Mouse (Mus musculus) kidney, postnatal 36 days (tissue): ENCODE data around the gene Zfp800.

Source experiments
- DNase-seq, 2 experiments: peaks; one replicate each; pipeline ENCODE4 v3.0.0; 2021 to 2022; ENCODE audit warnings: mixed read lengths in 2 of 2

The Zfp800 gene

DNA sequence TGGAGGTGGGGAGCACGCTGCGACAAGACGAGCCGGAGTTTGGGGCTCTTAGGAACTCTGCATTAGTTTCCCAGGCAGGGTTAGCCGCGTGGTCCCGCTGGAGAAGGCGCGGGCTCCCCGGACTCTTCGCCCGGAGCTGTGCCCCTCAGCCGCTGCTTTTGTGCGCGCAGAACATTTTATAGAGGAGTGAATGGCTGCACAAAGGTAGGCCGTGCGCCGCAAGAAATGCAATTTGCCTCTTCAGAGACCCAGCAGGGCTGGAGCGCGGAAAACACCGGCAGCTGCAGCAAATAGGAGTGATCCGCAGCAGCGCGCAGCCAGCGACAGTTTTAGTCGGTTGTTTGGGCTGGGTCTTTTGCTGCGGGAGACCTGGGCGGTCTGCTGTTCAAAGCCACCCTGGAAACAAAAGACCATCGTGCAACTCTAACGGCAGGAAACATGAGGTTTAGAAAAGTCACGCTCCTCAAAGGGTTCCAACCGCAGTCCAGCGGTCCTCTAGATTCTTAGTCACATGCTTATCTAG lies at the start of gene Zfp800:
Gene Zfp800 (minus strand): TSS at position 325 of the 523 bp plus-strand sequence.
- DNase-seq: peak in 1 of 2 experiments; percentile 33

DNA sequence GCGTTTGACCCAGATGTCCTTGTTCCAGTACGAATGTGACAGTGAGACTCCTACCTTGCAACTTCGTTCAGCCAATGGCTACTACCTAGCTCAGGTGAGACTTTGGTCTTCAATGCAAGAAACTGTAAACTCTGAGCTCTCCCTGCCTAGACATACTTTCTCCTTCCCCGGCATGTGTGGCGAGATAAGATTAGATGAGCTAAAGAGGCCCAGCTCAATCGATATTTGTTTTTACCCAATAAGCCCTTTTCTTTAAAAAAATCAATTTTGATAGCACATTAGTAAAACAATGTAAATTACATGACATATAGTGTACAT lies 33.7 kb upstream of the Zfp800 start:
- no peak for DNase-seq

DNA sequence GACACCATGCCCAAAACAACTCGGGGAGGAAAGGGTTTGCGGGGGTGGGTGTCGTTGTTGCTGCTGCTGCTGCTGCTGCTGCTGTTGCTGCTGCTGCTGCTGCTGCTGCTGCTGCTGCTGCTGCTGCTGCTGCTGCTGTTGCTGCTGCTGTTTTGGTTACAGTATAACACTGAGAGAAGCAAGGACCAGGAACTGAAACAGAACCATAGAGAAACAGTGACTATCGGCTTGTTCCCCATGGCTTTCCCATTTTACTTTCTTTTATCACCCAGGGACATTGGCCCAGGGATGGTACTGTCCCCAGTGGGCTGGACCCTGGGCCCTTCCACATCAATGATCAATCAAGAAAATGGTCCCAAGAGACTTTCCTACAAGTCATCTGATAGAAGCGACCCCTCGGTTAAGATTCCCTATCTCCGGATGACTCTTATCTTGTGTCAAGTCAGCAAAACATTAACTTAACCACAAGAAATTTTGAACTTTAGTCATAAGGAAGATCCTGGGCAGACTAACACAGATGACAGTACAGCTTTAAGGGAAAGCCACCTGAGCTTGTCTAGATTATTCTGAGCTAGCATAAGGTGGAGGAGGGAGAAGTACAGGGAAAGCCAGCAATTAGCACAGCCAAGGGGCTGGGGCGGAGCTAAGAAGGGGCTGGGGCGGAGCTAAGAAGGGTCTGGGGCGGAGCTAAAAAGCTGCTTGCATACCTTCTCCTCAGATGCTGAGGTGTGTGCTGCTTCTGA lies 33.2 kb upstream of the Zfp800 start:
- DNase-seq: no peak

DNA sequence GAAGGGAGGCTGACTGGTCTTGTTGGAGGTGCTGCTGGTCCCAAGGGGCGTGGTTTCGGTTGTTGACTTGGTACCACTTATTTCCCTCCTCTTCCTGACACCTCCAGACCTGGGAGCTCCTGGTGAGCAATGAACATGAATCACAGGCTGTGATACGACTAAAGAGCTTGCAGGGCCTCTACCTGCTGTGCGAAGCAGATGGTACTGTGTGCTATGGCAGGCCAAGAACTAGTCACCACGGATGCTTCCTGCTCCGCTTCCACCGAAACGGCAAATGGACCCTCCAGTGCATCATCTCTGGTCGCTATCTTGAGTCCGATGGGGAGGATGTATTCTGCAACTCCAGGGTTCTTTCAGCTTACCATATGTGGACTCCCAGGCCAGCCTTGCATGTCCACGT lies 32.1 kb upstream of the Zfp800 start:
- DNase-seq: no peak

DNA sequence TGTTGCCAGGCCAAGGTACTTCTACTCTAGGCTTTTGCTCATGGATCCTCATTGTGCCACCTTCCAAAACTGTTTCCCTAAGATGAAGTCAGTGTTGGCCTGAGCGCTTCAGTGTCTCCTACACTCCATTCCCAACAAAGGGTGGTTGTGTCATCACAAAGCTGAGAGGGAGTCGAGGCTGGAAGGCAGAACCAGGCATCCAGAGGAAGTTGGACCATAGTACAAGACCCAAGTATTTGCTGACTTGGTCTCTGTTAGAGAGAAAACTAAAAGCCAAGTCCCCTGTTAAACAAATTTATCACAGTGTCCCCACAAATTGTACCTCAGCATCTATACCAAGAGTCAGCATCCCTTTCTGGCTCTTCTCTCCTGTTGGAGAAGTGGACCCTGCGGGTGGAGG lies 30.5 kb upstream of the Zfp800 start, which contains the start of gene Gcc1:
Gene Gcc1 (minus strand): TSS at position 101 of the 400 bp plus-strand sequence.
- no peak for DNase-seq

DNA sequence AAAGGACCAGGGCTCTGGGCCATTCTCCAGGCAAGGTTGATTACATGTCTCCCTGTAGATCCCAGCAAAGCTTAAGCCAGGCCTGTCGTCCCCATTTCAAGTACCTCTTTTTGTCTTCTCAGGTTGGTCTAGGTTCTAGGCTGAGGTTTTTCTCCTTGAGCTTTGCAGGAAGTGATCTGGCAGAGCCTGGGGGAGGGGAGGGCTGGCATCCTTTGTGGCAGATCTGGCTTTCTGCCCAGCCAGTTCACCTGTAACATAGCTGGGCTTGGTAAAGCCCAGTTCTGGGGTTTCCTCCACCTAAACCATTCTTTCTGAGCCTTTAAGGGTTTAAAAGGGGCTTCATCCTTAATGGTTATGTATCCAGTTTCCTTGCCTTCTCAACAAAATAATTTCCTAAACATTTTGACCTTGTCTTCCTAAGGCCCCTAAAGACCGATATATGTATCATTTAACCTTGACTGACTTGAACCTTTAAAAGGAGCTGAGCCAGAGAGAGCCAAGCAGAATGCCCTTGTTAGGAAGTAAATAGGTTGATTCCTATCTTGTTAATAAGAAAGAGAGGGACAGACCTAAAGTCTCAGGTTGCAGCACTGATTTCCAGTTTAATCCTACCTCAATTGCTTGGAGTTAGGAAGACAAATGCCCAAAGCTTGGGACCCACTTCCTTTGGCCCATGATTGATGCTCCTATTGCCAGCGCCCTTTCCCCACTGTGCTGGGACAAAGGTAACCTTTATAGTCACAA lies 29.5 kb upstream of the Zfp800 start, which contains the start of gene Fscn3:
Gene Fscn3 (plus strand): TSS at position 694 of the 744 bp plus-strand sequence.
- DNase-seq: peak; percentile 44 to 70

DNA sequence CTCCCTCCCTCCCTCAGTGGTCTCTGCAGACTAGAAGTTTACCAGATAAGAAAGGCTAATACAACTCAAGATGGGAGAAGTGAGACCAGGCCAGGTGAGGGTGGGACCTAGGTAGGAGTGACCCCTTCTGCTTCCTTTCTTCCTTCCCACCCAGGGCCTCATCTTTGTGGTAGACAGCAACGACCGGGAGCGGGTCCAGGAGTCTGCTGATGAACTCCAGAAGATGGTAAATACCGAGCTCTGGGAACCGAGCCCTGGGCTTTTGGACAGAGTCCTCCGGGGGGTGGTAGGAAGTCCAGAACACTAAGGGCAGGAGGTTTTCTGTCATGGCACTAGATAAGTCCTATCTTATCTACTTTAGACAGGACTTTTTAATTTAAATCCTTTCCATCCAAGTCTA lies 27.2 kb upstream of the Zfp800 start:
- no peak for DNase-seq

DNA sequence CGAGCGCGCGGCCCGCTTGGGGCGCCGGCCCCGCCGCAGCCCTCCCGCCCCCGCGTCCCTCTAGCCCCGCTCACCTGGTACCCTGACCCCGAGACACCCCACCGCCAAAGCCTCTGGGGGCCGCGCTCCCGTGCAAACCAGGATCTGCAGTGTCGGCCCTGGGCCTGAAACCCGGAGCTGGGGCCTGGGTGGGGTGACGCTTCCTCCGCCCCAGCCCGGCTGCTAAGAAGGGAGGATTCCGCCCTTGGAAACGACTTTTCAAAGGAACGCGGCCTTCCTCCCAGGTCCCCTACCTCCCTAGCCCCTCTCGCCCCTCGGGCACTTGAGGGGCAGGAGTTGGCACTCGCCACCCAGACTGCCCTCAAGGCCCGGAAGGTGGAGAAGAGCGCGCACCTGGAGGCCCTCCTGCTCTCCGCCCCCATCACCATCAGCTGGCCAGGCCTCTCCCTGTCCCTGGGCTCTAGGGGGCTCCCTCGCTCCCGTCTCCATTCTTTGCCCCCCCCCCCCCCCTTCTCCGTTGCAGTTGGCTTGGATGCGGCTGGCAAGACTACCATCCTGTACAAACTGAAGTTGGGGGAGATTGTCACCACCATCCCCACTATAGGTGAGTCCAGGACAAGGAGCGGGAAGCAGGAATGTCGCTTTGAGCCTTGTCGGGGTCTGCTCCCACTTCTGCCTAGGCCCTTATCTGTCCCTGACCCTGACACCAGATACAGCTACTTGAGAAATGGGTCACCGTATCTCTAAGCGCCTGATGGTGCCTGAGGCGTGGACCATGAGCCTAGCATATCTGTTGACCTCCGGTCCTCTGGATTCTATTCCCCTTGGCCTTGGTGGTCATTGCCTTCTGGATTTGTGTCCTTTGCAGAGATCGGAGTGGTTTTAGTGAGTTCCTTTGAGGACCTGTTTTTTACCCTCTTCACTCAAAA lies 26.2 kb upstream of the Zfp800 start:
- DNase-seq: peak; percentile 58 to 75

DNA sequence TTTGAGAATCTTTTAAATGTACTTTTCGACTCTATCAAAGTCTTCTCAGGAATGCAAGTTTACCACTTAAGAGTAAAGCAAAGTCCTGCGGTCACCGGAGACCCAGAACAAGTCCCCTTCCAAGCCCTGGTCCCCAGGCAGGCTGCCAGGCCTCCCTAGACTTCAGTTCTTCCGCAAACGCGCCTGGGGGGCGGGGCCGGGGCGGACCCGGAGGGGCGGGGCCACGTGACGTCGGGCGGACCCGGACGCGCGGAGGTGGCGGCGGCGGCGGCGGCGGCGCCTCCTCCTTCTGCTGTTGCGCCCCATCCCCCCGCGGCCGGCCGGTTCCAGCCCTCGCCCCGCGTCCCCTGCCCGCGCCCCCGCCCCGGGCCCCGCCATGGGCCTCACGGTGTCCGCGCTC lies 25.5 kb upstream of the Zfp800 start, which contains the start of gene Arf5:
Gene Arf5 (plus strand): TSS at position 248 of the 400 bp plus-strand sequence.
- peak; percentile 95 to 100 for DNase-seq

DNA sequence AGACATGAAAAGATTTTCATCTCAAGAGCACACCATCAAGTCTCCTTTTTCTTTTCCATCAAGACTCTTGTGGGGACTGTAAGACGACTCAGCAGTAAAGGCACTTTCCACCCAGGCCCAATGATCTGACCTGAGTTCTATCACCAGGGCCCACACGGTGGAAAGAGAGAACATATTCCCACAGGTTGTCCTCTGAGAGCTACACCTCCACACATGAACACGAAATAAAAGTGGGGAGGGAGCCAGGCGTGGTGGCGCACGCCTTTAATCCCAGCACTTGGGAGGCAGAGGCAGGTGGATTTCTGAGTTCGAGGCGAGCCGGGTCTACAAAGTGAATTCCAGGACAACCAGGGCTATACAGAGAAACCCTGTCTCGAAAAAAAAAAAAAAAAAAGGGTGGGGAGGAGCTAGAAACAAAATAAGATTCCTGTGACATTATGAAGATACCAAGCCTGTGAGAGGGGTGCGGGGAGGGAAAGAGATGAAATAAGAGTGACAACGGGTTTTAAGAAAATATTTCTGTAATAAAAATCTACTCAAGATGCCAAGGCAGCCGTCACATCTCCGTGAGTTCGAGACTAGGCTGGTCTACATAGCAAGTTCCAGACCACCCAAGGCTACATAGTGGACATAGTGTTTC lies 25.0 kb upstream of the Zfp800 start:
- DNase-seq: peak in 1 of 2 experiments; percentile 3

DNA sequence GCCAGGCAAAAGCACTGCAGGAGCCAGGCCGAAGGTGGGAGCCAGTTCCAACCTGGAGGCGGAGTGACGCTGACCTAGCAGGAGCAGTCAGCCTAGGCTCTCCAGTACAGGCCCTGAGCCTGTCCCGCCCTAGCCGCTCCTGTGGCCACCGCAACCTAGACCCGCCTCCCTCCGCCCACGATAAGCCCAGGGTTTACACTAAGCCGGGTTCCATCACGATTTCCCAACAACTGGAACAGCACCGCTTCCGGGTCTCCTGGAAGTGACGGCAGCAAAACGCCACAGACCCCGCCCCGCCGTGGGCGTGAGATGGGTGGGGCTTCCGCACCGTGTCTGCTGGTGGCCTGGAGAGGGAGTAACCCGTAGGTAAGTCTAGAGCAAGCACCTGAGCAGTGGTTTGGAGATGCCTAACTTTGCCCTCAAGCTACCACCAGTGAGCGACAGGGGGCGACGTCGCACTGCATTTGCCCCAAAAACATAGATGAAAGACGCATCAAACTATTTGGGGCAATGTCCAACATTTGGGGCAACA lies 23.7 kb upstream of the Zfp800 start:
- peak; percentile 97 to 99 for DNase-seq

DNA sequence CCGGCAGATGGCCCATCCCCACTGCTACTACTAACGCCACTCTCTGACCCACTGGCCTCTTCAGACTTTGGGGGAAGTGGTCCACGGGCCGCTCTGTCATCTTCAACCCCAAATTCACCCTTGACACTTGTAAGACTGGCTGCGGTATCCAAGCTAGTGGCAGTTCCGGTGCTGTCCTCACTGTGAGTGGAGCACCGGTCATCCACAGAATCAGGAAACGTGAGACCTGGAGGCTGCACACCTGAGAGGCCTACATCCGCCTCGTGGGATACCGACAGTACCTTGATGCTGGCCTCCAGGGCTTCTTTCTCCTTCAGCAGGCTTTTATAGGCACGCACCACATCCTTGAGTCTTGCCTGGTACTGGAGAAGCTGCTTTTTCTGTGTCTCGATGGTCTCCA lies 23.1 kb upstream of the Zfp800 start:
- no peak for DNase-seq

DNA sequence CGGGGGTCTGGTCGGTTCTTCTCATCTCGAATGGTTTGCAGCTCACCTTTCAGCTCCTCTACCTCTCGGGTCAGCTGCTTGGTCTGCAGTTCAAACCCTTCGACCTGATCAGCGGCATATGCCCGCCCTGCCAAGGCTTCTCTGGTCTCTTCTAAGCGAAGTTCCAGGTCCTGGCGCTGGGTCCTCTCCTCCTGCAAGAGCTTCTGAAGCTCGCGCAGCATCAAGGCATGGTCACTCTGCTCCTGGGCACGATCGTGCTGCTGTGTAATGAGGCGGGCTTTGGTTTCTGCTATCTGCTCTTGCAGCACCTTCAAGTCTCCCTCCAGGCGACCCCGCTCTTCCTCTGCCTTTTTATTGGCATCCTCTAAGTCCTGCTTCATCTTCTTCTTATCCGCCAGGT lies 22.6 kb upstream of the Zfp800 start:
- no peak for DNase-seq

DNA sequence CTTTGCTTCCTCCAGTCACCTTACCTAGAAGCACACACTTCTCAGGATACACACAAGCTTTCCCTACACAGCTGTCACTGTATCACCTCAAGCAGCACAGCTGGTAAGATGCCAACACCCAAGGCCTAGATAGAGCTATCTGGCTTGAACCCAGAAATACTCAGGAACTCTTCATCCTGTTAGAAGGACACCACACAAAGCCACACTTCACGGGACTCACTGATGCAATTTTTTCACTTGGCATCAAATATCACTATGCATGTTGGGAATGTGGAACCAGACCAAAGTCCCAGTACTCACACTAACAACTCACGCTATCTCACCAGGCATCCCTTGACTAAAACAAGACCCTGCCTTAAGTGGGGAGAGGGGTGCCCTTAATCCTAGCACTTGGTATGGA lies 21.9 kb upstream of the Zfp800 start:
- DNase-seq: no peak

DNA sequence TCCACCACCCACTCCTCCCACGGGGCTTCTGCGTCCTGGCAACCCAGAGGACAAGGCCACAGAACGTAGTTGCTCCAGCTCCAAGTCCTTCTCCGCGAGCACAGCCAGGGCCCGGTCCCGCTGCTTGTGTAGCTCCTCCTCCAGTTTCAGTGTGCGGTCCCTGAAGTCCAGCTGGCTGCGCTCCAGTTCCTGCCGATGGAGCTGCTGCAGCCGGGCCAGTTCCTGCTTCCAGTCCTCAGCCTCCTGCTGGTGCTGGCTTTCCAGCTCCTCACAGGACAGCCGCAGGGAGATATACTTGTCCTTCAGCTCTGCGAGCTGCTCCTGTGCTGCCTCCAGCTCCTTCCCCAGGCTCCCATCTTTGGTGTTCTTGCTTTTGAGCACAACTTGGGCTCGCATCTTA lies 20.6 kb upstream of the Zfp800 start:
- peak; percentile 87 to 93 for DNase-seq

DNA sequence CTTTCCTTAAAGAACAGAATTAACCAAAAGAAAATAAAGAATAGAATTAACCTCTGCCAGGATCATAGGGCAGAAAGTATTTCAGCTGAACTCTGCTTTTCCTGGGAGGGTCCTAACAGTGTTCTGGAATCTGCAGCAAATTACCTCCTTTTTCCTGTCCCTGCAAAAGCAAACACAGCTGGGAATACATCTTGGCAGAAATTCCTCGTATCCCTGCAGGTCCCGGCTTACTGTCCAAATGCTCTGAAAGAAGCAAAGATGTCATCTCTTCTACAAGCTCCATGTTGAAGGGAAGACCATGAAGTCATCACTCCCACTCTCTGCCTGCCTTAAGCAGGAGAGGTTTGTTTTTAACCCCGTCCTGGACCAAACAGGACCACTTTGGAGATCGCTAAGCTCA lies 19.2 kb upstream of the Zfp800 start:
- DNase-seq: peak in 1 of 2 experiments; percentile 31

DNA sequence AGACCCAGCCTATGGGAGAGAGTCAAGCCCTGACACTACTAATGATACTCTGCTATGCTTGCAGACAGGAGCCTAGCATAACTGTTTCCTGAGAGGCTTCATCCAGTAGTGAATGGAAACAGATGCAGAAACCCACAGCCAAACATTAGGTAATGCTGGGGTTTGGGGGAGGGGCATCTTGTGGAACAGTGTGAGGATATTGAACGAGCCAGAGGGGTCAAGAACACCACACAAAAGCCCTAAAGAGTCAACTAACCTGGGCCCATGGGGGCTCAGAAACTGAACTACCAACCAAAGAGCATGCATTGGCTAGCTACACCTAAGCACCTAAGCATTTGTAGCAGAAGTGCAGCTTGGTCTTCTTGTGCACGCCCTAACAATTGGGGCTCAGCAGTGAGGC lies 13.4 kb upstream of the Zfp800 start:
- no peak for DNase-seq

DNA sequence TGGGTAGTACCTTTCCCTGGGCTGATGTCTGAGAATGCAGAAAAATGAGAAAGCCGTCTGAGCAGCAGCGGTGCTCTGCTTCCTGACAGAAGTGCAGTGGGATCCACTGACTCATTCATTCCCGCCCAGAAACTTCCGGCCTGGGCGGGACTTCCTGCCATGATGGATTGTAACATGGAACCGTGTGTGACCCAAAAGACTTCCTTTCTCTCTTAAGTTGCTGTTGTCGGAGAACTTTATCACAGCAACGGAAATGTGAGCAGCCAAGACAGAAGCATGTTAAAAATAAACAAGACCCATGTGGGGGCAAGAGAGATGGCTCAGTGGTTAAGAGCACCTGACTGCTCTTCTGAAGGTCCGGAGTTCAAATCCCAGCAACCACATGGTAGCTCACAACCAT lies 12.2 kb upstream of the Zfp800 start:
- DNase-seq: peak; percentile 65 to 71

DNA sequence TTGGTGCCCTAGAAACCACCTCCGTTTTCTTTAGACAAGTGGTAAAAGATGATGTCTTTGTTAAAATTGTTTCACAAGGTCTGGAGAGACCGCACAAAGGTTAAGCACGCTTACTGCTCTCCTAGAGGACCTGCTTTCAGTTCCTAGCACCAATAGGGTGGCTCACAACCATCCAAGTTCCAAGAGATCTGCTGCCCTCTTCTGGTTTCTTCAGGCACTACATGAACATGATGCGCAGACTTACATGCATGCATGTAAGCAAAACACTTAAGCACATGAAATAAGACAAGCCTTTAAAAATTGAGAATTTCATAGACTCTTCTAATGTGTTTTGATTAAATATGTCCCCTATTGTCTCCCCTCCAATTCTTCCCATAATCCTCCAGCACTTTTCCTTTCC lies 2.0 kb upstream of the Zfp800 start:
- DNase-seq: no peak

DNA sequence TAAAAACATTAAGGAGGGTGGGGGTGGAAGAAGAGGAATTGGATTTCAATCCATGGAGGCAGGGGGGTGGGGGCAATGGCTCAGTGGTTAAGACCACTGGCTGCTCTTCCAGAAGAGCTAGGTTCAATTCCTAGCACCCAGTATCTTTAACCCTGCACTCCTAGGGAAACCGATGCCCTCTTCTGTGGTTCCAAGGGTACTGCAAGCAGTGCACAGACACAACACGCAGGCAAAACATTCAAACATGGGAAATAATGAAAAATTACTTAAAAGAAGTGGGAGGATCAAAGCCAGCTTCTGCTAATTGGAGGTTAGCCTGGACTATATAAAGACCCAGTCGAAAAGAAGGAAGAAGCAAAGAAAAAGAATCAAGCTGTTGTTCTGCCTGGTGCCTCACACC lies 921 bp upstream of the Zfp800 start:
- no peak for DNase-seq

DNA sequence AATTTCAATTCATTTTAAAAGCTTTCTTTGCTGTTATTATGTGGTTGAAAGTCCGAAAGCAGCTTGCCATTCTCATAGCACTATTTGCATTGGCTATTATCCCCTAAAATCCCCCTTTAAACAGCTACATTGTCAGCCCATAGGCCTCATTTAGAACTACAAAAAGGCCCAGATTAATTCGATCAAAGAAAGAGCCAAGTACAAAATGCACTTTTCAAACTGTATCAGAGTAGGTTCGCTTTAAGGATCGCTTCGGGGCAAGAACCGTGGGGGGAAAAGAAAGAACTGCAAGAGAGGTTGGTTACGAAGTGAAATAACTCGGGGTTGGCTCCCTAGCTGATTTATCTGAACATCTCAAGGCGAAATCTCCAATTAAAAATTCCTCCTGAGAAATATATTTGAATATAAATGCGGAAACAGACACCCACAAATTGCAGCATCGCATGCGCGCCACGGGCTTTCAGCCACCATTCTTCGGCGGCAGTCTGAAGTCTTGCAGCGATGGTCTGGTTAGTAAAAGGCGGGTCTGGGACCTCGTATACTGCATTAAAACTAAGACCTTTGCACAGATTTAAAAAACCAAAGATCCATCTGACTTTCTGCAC lies 850 bp downstream of the Zfp800 start:
- DNase-seq: peak in 1 of 2 experiments; percentile 32
